In genomic region chr17:63930634-63931033, GRCm38 (mm10) we compare ENCODE assay signal across 21 mouse cellular contexts.
DNase-seq lines count a peak whose midpoint lies in the region; ATAC-seq lines count a peak whose summit lies in the region.
"Had no signal": no experiment of that assay in that cellular context is flagged by ENCODE, and none has a peak within 500 bp of the region (broad histone marks: within the 10 kb centered on the region; RNA-seq: fewer than 3 reads in every experiment).

No protein-coding gene starts in this region.

- H3K4me2 ChIP-seq in kidney, embryonic 15.5 days, result no peak overlapping the region
- H3K4me2 ChIP-seq: heart, embryonic 13.5 days; limb, embryonic 15.5 days; midbrain, embryonic 11.5 days had no signal

- no peaks in the 10 kb centered on the region for H3K27me3 ChIP-seq in kidney, embryonic 15.5 days
- H3K27me3 ChIP-seq in splenic B cell, adult 2 months (ENCODE audit: control insufficient read depth, insufficient read depth, low read length, poor library complexity, severe bottlenecking), result no peaks in the 10 kb centered on the region
- H3K27me3 ChIP-seq: heart, embryonic 13.5 days; limb, embryonic 15.5 days had no signal

- H3K4me1 ChIP-seq in kidney, embryonic 15.5 days, result 0 out of 2 replicates have a peak, but pooled peaks cover 11% of the 10 kb centered on the region
- H3K4me1 ChIP-seq: forebrain, embryonic 10.5 days; hindbrain, embryonic 10.5 days; limb, embryonic 15.5 days had no signal

- peaks cover 5% of the 10 kb centered on the region for H3K36me3 ChIP-seq in kidney, embryonic 15.5 days
- no peaks in the 10 kb centered on the region for H3K36me3 ChIP-seq in splenic B cell, adult 2 months (ENCODE audit: control insufficient read depth, insufficient read depth, low read length, poor library complexity, severe bottlenecking)

- 47% methylated on average over 4 of the region's 4 CpGs for WGBS in kidney, embryonic 15.5 days

- no peaks in the 10 kb centered on the region for H3K9me3 ChIP-seq in kidney, embryonic 15.5 days (replicated peaks)
- H3K9me3 ChIP-seq: forebrain, embryonic 10.5 days; heart, embryonic 13.5 days; hindbrain, embryonic 10.5 days; limb, embryonic 15.5 days had no signal

- ATAC-seq in kidney, embryonic 15.5 days (replicated peaks; ENCODE audit: low FRiP score), result peak; percentile 78
- ATAC-seq: CD4-positive, CD25-positive, alpha-beta regulatory T cell, adult 4 months; hindbrain, postnatal 0 days had no signal

- H3K9ac ChIP-seq in kidney, embryonic 15.5 days, result no peak overlapping the region
- H3K9ac ChIP-seq: heart, embryonic 13.5 days; limb, embryonic 15.5 days had no signal

- peak; percentile 85 for DNase-seq in heart, adult 11 months
- DNase-seq in heart, postnatal 25 days (ENCODE audit: low spot score), result no peak
- no peak for DNase-seq in kidney, adult 8-10 months
- DNase-seq in retina, postnatal 1 day, result peak; percentile 15
- no peak for DNase-seq in retina, embryonic 14.5 days (ENCODE audit: low spot score)
- DNase-seq in splenic B cell, adult 2 months (ENCODE audit: low read depth, low spot score), result peak; percentile 9
- DNase-seq in urinary bladder, postnatal 36 days (ENCODE audit: low spot score in 2 of 2), result no peak
- DNase-seq: adrenal gland, adult 2 months; cerebellum, adult 2 months; cerebellum, postnatal 36 days; layer of hippocampus, postnatal 36 days; right cerebral cortex, postnatal 4 days; thymus, adult 18-20 months had no signal

- no peak overlapping the region for H3K4me3 ChIP-seq in kidney, embryonic 15.5 days (replicated peaks)
- H3K4me3 ChIP-seq: forebrain, embryonic 10.5 days; heart, embryonic 13.5 days; hindbrain, embryonic 10.5 days; limb, embryonic 15.5 days had no signal

- peak overlapping the region; percentile 47; the same call in 1 of the 2 replicates for H3K27ac ChIP-seq in kidney, embryonic 15.5 days
- H3K27ac ChIP-seq: forebrain, embryonic 10.5 days; heart, embryonic 13.5 days; hindbrain, embryonic 10.5 days; hindbrain, postnatal 0 days; limb, embryonic 15.5 days had no signal

- intact Hi-C loops in heart, postnatal 25 days (cut with DNase I), result loop anchor here (5.0 kb wide), 1 partner anchor 58 kb away; no protein-coding TSS in a partner anchor

Comparison
In these comparisons a context has a peak if more than half of its experiments do, and no peak if none do; other contexts are left out.
1. DNase-seq: peak in heart, adult 11 months (single experiment), retina, postnatal 1 day (single experiment) and splenic B cell, adult 2 months (single experiment); none in heart, postnatal 25 days (single experiment), kidney, adult 8-10 months (0 of 2), retina, embryonic 14.5 days (single experiment) and urinary bladder, postnatal 36 days (0 of 2).